Mouse (Mus musculus) kidney, postnatal 0 days (tissue): ENCODE measurements at regions not wholly inside any gene's neighbourhood (a gene's known extent, or its start where the extent isn't known, plus 50 kb on each side); places are given as distances from the start of the nearest gene placed in this dataset.

Experiments
- ATAC-seq: fragments of 200-750 bp; cut with Nextera tagmentation; replicated peaks from 2 replicates; pipeline ENCODE4 v1.8.0; 2017; ENCODE audit warnings: low read depth, moderate number of reproducible peaks, moderate TSS enrichment, moderate library complexity; ENCODE audit not compliant: low FRiP score
- DNase-seq: peaks from one replicate; pipeline ENCODE4 v3.0.0-alpha.2; 2016; ENCODE audit warnings: low spot score
- H3K27ac ChIP-seq: fragments of 300-500 bp; sonication (generic); 2 replicates; pipeline ENCODE4 v1.5.1; 2014; ENCODE audit warnings: mild to moderate bottlenecking
- H3K27me3 ChIP-seq: fragments of 300-500 bp; sonication (generic); 2 replicates; pipeline ENCODE4 v1.6.1; 2014; ENCODE audit warnings: low read length, mixed read lengths; ENCODE audit not compliant: insufficient read depth
- H3K36me3 ChIP-seq: fragments of 300-500 bp; sonication (generic); 2 replicates; pipeline ENCODE4 v1.6.1; 2014; ENCODE audit warnings: low read length, mixed read lengths; ENCODE audit not compliant: insufficient read depth
- H3K4me1 ChIP-seq: fragments of 300-500 bp; sonication (generic); replicated peaks from 2 replicates; pipeline ENCODE4 v1.6.1; 2014; ENCODE audit warnings: antibody characterized with exemption, low read length, mixed read lengths; ENCODE audit not compliant: insufficient read depth
- H3K4me2 ChIP-seq: fragments of 300-500 bp; sonication (generic); 2 replicates; pipeline ENCODE4 v1.6.1; 2014; ENCODE audit warnings: mild to moderate bottlenecking, low read length, moderate library complexity, mixed read lengths
- H3K4me3 ChIP-seq: fragments of 300-500 bp; sonication (generic); replicated peaks from 2 replicates; pipeline ENCODE4 v1.5.1; 2014; ENCODE audit warnings: low read depth, low read length
- H3K9ac ChIP-seq: fragments of 300-500 bp; sonication (generic); 2 replicates; pipeline ENCODE4 v1.6.1; 2014; ENCODE audit warnings: low read depth, low read length
- H3K9me3 ChIP-seq: fragments of 300-500 bp; sonication (generic); replicated peaks from 2 replicates; pipeline ENCODE4 v1.6.1; 2016; ENCODE audit warnings: low read length, inconsistent platforms, mixed read lengths
- CTCF ChIP-seq: IDR thresholded peaks from 2 replicates; pipeline ENCODE4 v1.5.1; 2016; ENCODE audit warnings: antibody characterized with exemption, low read depth, mild to moderate bottlenecking, moderate library complexity
- WGBS: fragments of 180-500 bp; shearing (Covaris S2); extraction: QIAGEN DNeasy Blood & Tissue Kit; methylation state at CpG from one replicate; pipeline ENCODE4 v1.1.7; 2014; 5-methylcytosine and 5-hydroxymethylcytosine counted together

- no peak for TF ChIP-seq CTCF
- H3K27me3 ChIP-seq = no peaks in the 10 kb centered on the region
- H3K4me1 ChIP-seq = no peaks in the 10 kb centered on the region
- H3K4me3 ChIP-seq = no peak overlapping the region
- ATAC-seq (no peak), DNase-seq (no peak)
- H3K9me3 ChIP-seq = no peaks in the 10 kb centered on the region
- H3K27ac ChIP-seq = no peak overlapping the region
- no peak overlapping the region for H3K4me2 ChIP-seq
- WGBS = 44% methylated on average over 8 of the region's 8 CpGs
- no peak overlapping the region for H3K9ac ChIP-seq
- no peaks in the 10 kb centered on the region for H3K36me3 ChIP-seq
These were observed 101.2 kb upstream of the Ifngr1 start for GRCm38 (mm10) chr10:19490500-19490899.

GRCm38 (mm10) chr10:19491513-19492380 is 100.0 kb upstream of the Ifngr1 start:
- Histone ChIP-seq H3K27me3 (no peaks in the 10 kb centered on the region), H3K9ac (no peak overlapping the region), H3K4me2 (no peak overlapping the region), H3K27ac (no peak overlapping the region), H3K4me3 (no peak overlapping the region), H3K36me3 (no peaks in the 10 kb centered on the region), H3K4me1 (no peaks in the 10 kb centered on the region), H3K9me3 (no peaks in the 10 kb centered on the region)
- DNase-seq (peak; percentile 66), ATAC-seq (no peak)
- WGBS = 59% methylated on average over 21 of the region's 21 CpGs
- peak; percentile 71 for TF ChIP-seq CTCF

- Histone ChIP-seq H3K4me3 (no peak overlapping the region), H3K27me3 (no peaks in the 10 kb centered on the region), H3K9me3 (no peaks in the 10 kb centered on the region), H3K27ac (no peak overlapping the region), H3K9ac (no peak overlapping the region), H3K36me3 (no peaks in the 10 kb centered on the region), H3K4me2 (no peak overlapping the region; the same call in 1 of the 2 replicates), H3K4me1 (no peaks in the 10 kb centered on the region)
- ATAC-seq (no peak), DNase-seq (peak; percentile 78)
- WGBS = 13% methylated on average over 9 of the region's 9 CpGs
- TF ChIP-seq CTCF = no peak
These were observed 97.2 kb upstream of the Ifngr1 start for GRCm38 (mm10) chr10:19494461-19495105.

DNA sequence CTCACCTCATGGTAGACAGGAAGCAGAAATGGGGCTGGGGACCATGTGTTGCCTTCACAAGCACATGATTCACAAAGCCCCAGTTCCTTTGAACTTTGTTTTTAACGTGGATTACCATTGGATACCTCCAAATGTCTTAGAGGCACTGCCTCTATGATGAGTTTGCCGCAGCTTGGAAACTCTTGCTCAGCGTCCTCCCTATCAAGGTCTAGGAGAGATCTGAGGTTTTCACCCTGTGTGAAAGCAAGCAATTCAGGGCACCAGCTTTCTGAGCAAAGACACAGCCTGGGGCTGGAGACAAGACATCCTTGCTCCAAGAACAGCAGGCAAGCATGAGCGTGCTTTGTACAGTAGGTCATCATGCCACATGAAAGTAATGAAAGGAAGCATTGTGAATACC is 93.6 kb upstream of the Ifngr1 start:
- ATAC-seq = no peak
- Histone ChIP-seq H3K4me2 (no peak overlapping the region), H3K9me3 (no peaks in the 10 kb centered on the region), H3K27ac (no peak overlapping the region), H3K27me3 (no peaks in the 10 kb centered on the region), H3K36me3 (no peaks in the 10 kb centered on the region), H3K4me3 (no peak overlapping the region), H3K9ac (no peak overlapping the region), H3K4me1 (no peaks in the 10 kb centered on the region)
- 85% methylated on average over 4 of the region's 4 CpGs for WGBS
- DNase-seq = no peak
- no peak for TF ChIP-seq CTCF

- H3K27ac ChIP-seq = no peak overlapping the region
- no peak overlapping the region for H3K9ac ChIP-seq
- H3K9me3 ChIP-seq = no peaks in the 10 kb centered on the region
- H3K4me3 ChIP-seq = no peak overlapping the region
- no peak for ATAC-seq
- H3K4me2 ChIP-seq = no peak overlapping the region
- no peak for TF ChIP-seq CTCF
- H3K36me3 ChIP-seq = no peaks in the 10 kb centered on the region
- H3K4me1 ChIP-seq = no peaks in the 10 kb centered on the region
- no peaks in the 10 kb centered on the region for H3K27me3 ChIP-seq
- DNase-seq = no peak
- WGBS = 87% methylated on average over 4 of the region's 4 CpGs
These were observed 88.9 kb upstream of the Ifngr1 start for GRCm38 (mm10) chr10:19502874-19503273.

DNA sequence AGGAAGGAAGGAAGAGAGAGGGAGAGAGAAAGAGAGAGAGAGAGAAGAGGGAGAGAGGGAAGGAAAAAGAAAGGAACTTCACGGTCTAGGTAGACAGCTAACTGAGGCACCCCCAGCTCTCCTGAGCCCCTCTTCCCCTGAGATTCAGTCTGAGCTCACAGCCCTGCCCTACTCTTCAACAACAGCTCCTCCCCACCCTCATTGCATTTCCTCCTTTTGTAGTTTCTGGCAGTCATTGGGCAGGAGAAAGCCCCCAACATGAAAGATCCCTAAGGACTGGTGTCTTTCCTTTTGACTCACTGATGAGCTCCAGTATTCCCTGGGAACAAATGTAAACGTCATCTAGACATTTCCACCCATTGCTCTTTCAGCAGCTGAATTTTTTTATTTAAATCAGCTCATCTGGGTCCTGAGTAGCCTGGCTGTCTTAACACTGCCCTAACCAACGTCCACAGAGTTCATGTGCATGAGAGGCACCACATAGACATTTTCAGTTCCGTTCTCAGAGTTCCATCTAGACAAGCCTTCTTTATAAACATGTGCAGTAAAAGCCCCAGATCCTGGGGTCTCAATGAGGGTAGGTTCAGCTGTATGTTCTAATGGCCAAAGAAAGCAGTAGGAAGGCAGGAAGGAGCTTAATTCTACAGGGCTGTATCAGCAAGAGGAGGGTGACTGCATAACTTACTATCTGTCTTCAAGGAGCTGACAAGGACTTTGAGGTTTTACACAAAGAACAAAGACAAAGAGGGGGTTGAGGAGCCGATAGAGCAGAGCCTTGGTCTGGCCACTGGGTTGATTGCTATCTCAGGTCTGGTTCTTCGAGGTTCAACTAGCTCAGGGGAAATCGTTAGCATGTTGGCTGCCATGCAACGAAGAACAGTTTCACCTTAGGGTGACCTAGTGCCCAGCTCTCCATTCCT is 87.6 kb upstream of the Ifngr1 start:
- WGBS = 57% methylated on average over 8 of the region's 8 CpGs
- Histone ChIP-seq H3K4me2 (no peak overlapping the region), H3K9me3 (no peaks in the 10 kb centered on the region), H3K4me1 (no peaks in the 10 kb centered on the region), H3K27me3 (no peaks in the 10 kb centered on the region), H3K4me3 (no peak overlapping the region), H3K36me3 (no peaks in the 10 kb centered on the region), H3K9ac (no peak overlapping the region), H3K27ac (no peak overlapping the region)
- TF ChIP-seq CTCF = no peak
- ATAC-seq (no peak), DNase-seq (no peak)
